Mouse (Mus musculus) Patski (cell line): ENCODE results near the gene A630001G21Rik. TPM values are rescaled to one million over a fixed set of nuclear protein-coding genes. Genes with fewer than 3 reads are reported as not detected.
A peak's percentile ranks its signal among the peaks of the same experiment; 100 is the strongest.
"Not testable (repeated sequence)": the region's sequence is repeated elsewhere in the genome, so short reads cannot be mapped to it uniquely, and the experiment has no call there.

ENCODE experiments used
- ATAC-seq: fragments of 100-300 bp; one replicate; pipeline ENCODE4 v1.8.0; 2021
- CTCF ChIA-PET: fragments of 350-600 bp; sonication (Branson Sonifier 250); formaldehyde crosslinking; loops from one replicate; lab custom pipeline; 2022; ENCODE audit warnings: inconsistent platforms; lab: Charles Lee
- POLR2A ChIA-PET: fragments of 350-600 bp; sonication (Branson Sonifier 250); formaldehyde crosslinking; loops from one replicate; lab custom pipeline; 2022; ENCODE audit warnings: antibody characterized with exemption, inconsistent platforms; lab: Charles Lee
- DNase-seq: peaks from one replicate; pipeline ENCODE4 v3.0.0-alpha.2; 2011; ENCODE audit warnings: low read depth, low spot score
- H3K27me3 ChIP-seq: fragments of 371-371 bp; one replicate; pipeline ENCODE4 v1.5.1; 2021
- CTCF ChIP-seq: fragments of 100-300 bp; IDR thresholded peaks from one replicate; pipeline ENCODE4 v1.5.1; 2021
- in situ Hi-C: fragments of 300-500 bp; cut with MboI; formaldehyde crosslinking; loops from 3 replicates; pipeline ENCODE4 v1.11.1; 2018; ENCODE audit warnings: low pct_unique_long_range_greater_than_20kb, mixed read lengths
- polyA plus RNA-seq: library from polyadenylated mRNA; unstranded; gene quantifications from one replicate; pipeline ENCODE4 v1.2.3, GENCODE M21; 2021

A630001G21Rik gene
- 0.36 TPM for polyA plus RNA-seq

DNA sequence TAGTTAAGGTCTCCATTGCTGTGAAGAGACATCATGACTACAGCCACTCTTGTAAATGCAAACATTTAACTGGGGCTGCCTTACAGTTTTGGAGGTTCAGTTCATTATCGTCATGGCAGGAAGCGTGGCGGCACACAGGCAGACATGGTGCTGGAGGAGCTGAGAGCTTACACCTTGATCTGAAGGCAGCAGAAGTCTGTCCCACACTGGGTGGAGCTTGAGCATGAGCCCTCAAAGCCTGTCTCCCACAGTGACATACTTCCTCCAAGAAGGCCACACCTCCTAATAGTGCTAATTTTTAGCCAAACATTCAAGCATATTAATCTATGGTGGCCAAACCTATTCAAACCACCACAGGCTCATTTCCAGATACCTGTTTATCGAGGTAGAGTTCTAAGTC is at the start of gene A630001G21Rik:
Gene A630001G21Rik (minus strand): TSS at position 208 of the 400 bp plus-strand sequence.
- no peak for TF ChIP-seq CTCF
- ATAC-seq, result no peak

GRCm38 (mm10) chr1:85827166-85827565 is 48.7 kb upstream of the A630001G21Rik start:
- POLR2A ChIA-PET, result interaction anchor here (1.4 kb wide), 1 partner anchor 11 kb away, joined by 3 read pairs; no protein-coding TSS in a partner anchor
- ATAC-seq, result no peak
- in situ Hi-C loops, result no loop called here
- TF ChIP-seq CTCF, result no peak
- CTCF ChIA-PET, result interaction anchor here (0.9 to 2.7 kb wide), 3 partner anchors 15 to 35 kb away, joined by 3 to 9 read pairs (median 3); no protein-coding TSS in a partner anchor
- no peaks in the 10 kb centered on the region for H3K27me3 ChIP-seq
- DNase-seq, result no peak

More for the DNA sequence above, at the start of gene A630001G21Rik:
- DNase-seq, result no peak
- H3K27me3 ChIP-seq, result peaks cover 16% of the 10 kb centered on the region
- POLR2A ChIA-PET, result no interaction called here
- in situ Hi-C loops, result no loop called here
- CTCF ChIA-PET, result interaction anchor here (0.9 kb wide), 1 partner anchor 10 kb away, joined by 3 read pairs; no protein-coding TSS in a partner anchor

- CTCF ChIA-PET, result interaction anchor here (1.5 to 2.7 kb wide), 3 partner anchors 10 to 32 kb away, joined by 3 to 9 read pairs (median 5); partner anchors contain the start of gene Cab39
- POLR2A ChIA-PET, result no interaction called here
- no peak for TF ChIP-seq CTCF
- no peak for DNase-seq
- in situ Hi-C loops, result no loop called here
- H3K27me3 ChIP-seq, result no peaks in the 10 kb centered on the region
- no peak for ATAC-seq
Observed at GRCm38 (mm10) chr1:85824905-85825304, 46.5 kb upstream of the A630001G21Rik start.

GRCm38 (mm10) chr1:85822239-85822638 is 43.8 kb upstream of the A630001G21Rik start:
- ChIA-PET POLR2A (no interaction called here), CTCF (interaction anchor here (2.1 kb wide), 1 partner anchor 20 kb away, joined by 7 read pairs; no protein-coding TSS in a partner anchor)
- no peak for DNase-seq
- no peak for TF ChIP-seq CTCF
- no peaks in the 10 kb centered on the region for H3K27me3 ChIP-seq
- in situ Hi-C loops, result no loop called here
- no peak for ATAC-seq

DNA sequence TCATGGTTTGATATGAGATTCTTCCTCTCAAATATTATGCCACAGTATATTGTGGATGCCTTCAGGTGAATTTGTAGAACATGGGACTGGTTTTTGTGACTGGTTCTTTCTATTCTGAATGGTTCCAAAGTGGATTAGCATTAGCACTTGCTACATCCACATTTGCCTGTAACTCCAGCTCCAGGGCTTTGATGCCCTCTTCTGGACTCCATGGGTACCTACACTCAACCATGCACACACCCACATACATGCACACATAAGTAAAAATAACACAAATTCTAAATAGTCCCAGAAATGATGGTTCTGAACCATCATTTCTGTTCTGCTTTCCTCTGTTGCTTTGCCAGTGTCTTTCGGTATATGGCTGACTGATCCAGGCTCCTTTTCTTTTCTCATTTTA is 41.3 kb upstream of the A630001G21Rik start:
- in situ Hi-C loops, result no loop called here
- DNase-seq, result no peak
- CTCF ChIA-PET, result interaction anchor here (0.9 to 1.3 kb wide), 2 partner anchors 10 to 34 kb away, joined by 3 read pairs; no protein-coding TSS in a partner anchor
- peak; percentile 32 for TF ChIP-seq CTCF
- POLR2A ChIA-PET, result no interaction called here
- no peak for ATAC-seq
- H3K27me3 ChIP-seq, result no peaks in the 10 kb centered on the region

DNA sequence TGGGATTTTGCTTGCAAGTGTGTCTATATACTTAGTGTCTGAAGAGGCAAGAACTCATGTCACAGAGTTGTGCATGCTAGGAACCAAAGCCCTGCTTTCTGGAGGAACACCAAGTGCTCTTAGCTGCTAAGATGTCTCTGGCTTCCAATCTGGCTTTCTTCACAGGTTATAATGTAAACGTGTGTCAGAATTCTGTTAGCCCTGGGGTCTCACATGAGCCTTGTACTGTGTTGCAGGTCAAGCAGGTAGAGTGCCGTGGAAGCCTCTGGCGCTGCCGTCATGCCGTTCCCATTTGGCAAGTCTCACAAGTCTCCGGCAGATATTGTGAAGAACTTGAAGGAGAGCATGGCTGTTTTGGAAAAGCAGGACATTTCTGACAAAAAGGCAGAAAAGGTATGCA is 39.7 kb upstream of the A630001G21Rik start:
- POLR2A ChIA-PET, result no interaction called here
- TF ChIP-seq CTCF, result no peak
- in situ Hi-C loops, result no loop called here
- no peaks in the 10 kb centered on the region for H3K27me3 ChIP-seq
- no peak for DNase-seq
- no peak for ATAC-seq
- CTCF ChIA-PET, result no interaction called here

GRCm38 (mm10) chr1:85814213-85814612 is 35.8 kb upstream of the A630001G21Rik start:
- POLR2A ChIA-PET, DNase-seq, CTCF ChIA-PET, ATAC-seq, in situ Hi-C loops, H3K27me3 ChIP-seq: not testable (repeated sequence)

DNA sequence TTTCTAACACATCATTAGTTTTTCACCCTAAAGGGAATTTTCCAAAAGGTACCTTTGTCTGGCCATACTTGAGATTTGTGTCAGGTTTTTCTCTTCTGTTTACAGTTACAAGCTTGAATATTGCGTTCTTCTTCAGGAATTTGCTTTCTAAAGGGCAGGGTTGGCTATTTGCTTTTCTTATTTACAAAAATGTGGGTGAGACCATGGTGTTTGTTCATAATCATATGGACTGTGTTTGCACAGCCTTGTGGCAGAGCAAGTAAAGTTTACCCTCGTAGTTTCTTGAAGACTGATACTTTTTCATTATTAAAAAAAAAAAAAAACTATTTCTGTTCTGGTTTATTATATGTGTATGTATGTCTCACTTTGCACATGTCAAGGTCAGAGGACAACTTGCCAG is 32.3 kb upstream of the A630001G21Rik start:
- no peak for ATAC-seq
- in situ Hi-C loops, result no loop called here
- POLR2A ChIA-PET, result no interaction called here
- CTCF ChIA-PET, result interaction anchor here (2.9 kb wide), 1 partner anchor 17 kb away, joined by 13 read pairs; the partner anchor contains the start of gene Cab39
- TF ChIP-seq CTCF, result no peak
- H3K27me3 ChIP-seq, result no peaks in the 10 kb centered on the region
- no peak for DNase-seq

DNA sequence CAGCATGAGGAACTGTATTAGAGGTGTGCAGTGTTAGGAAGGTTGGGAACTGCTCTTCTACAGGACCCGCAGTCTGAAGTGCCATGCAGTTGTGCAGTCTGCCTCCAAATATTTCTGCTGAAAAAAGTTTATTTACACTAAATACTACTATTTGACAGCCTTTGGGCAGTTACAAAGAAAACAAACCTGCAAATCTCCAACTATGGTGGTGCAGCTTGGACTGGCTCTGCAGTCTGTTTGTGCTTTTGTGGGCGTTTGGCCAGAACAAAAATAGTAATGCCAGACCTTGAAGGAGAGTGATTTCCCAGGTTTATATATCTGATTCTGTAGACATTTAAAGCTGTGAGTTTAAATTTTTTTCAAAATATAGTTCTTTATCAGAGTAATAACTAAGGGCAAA is 31.9 kb upstream of the A630001G21Rik start:
- no peak for ATAC-seq

DNA sequence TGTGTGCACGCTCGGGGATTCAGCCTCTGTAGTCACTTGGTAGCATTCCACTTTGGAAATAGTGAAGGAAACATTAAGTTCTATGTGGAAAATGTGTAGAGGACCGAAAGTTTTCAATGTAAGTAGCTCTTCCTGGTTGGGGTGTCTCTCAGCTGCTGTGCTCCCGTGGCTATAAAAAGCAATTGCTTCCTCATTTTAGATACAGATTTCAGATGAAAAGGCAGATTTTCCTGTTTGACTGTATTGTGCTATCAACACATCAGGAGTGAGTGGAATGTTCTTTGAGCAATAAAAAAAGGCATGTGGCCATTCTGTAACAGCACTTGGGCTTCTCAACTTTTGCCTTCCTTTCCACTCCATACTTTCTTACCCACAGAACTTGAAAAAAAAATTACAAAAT is 30.8 kb upstream of the A630001G21Rik start:
- H3K27me3 ChIP-seq, result no peaks in the 10 kb centered on the region
- ChIA-PET POLR2A (no interaction called here), CTCF (interaction anchor here (2.9 kb wide), 1 partner anchor 15 kb away, joined by 13 read pairs; the partner anchor contains the start of gene Cab39)
- DNase-seq (no peak), ATAC-seq (no peak)
- TF ChIP-seq CTCF, result no peak
- in situ Hi-C loops, result no loop called here

More for the DNA sequence above, 31.9 kb upstream of the A630001G21Rik start:
- ChIA-PET POLR2A (no interaction called here), CTCF (interaction anchor here (2.9 kb wide), 1 partner anchor 16 kb away, joined by 13 read pairs; the partner anchor contains the start of gene Cab39)
- DNase-seq, result no peak
- no peaks in the 10 kb centered on the region for H3K27me3 ChIP-seq
- in situ Hi-C loops, result no loop called here
- TF ChIP-seq CTCF, result no peak

GRCm38 (mm10) chr1:85804551-85804950 is 26.1 kb upstream of the A630001G21Rik start:
- ChIA-PET POLR2A (no interaction called here), CTCF (no interaction called here)
- in situ Hi-C loops, result no loop called here
- ATAC-seq (no peak), DNase-seq (no peak)
- H3K27me3 ChIP-seq, result no peaks in the 10 kb centered on the region
- no peak for TF ChIP-seq CTCF
